Mouse (Mus musculus) Patski (cell line): Measurements from ENCODE around the gene Yipf7. TPM values are rescaled to one million over a fixed set of nuclear protein-coding genes. Genes with fewer than 3 reads are reported as not detected.

ENCODE experiments used
- ATAC-seq: fragments of 100-300 bp; one replicate; pipeline ENCODE4 v1.8.0; 2021
- CTCF ChIA-PET: fragments of 350-600 bp; sonication (Branson Sonifier 250); formaldehyde crosslinking; loops from one replicate; lab custom pipeline; 2022; ENCODE audit warnings: inconsistent platforms; lab: Charles Lee
- POLR2A ChIA-PET: fragments of 350-600 bp; sonication (Branson Sonifier 250); formaldehyde crosslinking; loops from one replicate; lab custom pipeline; 2022; ENCODE audit warnings: antibody characterized with exemption, inconsistent platforms; lab: Charles Lee
- DNase-seq: peaks from one replicate; pipeline ENCODE4 v3.0.0-alpha.2; 2011; ENCODE audit warnings: low read depth, low spot score
- H3K27me3 ChIP-seq: fragments of 371-371 bp; one replicate; pipeline ENCODE4 v1.5.1; 2021
- CTCF ChIP-seq: fragments of 100-300 bp; IDR thresholded peaks from one replicate; pipeline ENCODE4 v1.5.1; 2021
- in situ Hi-C: fragments of 300-500 bp; cut with MboI; formaldehyde crosslinking; loops from 3 replicates; pipeline ENCODE4 v1.11.1; 2018; ENCODE audit warnings: low pct_unique_long_range_greater_than_20kb, mixed read lengths
- polyA plus RNA-seq: library from polyadenylated mRNA; unstranded; gene quantifications from one replicate; pipeline ENCODE4 v1.2.3, GENCODE M21; 2021

Yipf7 gene
- polyA plus RNA-seq, 1 experiment from 2014 or later: not detected

GRCm38 (mm10) chr5:69511631-69512030 is 30.8 kb downstream of the Yipf7 start:
- in situ Hi-C loops: loop anchor here (25.0 kb wide), 3 partner anchors 1249 to 1974 kb away; no protein-coding TSS in a partner anchor
- DNase-seq (no peak), ATAC-seq (no peak)
- H3K27me3 ChIP-seq: peaks cover 24% of the 10 kb centered on the region
- no peak for TF ChIP-seq CTCF
- ChIA-PET CTCF (interaction anchor here (3.2 kb wide), 1 partner anchor 9 kb away, joined by 18 read pairs; no protein-coding TSS in a partner anchor), POLR2A (no interaction called here)

GRCm38 (mm10) chr5:69507045-69507444 is 35.4 kb downstream of the Yipf7 start:
- in situ Hi-C loops: loop anchor here (25.0 kb wide), 3 partner anchors 1245 to 1970 kb away; no protein-coding TSS in a partner anchor
- no peak for ATAC-seq
- CTCF ChIA-PET: interaction anchor here (1.1 kb wide), 1 partner anchor 19 kb away, joined by 4 read pairs; no protein-coding TSS in a partner anchor

DNA sequence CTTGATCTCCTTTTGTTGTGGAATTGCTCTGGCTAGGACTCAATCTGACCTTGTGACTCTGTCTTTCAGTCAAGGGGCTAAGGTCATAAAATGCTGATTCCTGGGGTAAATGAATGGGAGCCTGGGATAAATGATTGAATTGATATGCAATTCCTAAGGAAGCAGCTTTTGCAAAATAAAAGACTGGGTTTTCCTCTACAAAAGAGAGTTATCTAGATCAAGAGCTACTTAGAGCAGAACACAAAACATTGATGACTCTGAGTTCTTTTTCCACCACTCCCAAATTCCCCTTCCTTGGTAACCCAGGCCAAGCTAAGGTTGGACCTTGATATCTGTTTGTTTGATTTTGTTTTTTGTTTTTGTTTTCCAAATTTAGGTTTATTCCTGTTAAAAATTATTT is 53.4 kb downstream of the Yipf7 start:
- no peak for ATAC-seq
- ChIA-PET CTCF (no interaction called here), POLR2A (no interaction called here)
- no peaks in the 10 kb centered on the region for H3K27me3 ChIP-seq
- no peak for TF ChIP-seq CTCF
- in situ Hi-C loops: no loop called here
- no peak for DNase-seq

More at GRCm38 (mm10) chr5:69507045-69507444, 35.4 kb downstream of the Yipf7 start:
- DNase-seq: no peak
- TF ChIP-seq CTCF: no peak
- POLR2A ChIA-PET: no interaction called here
- H3K27me3 ChIP-seq: peaks cover 6% of the 10 kb centered on the region

DNA sequence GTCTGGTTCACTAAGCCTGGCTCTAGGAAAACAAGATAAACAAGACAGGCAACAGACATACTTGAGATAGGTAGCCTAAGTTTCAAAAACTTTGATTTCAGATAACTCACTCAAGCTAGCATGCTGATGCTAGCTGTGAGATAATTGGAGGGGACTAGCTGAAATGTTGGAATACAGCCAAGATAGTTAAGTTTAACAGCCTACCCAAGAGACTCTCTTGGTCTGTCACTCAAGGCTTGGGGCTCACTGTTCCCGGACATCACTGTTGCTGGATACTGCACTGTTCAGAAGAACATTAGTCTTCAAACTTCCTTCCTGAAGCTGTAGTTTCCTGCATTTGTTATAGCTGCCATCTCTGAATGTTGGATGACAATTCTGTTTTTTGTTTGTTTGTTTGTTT is 74.9 kb downstream of the Yipf7 start:
- ChIA-PET CTCF (interaction anchor here (1.2 kb wide), 1 partner anchor 21 kb away, joined by 3 read pairs; no protein-coding TSS in a partner anchor), POLR2A (no interaction called here)
- H3K27me3 ChIP-seq: peaks cover 32% of the 10 kb centered on the region
- in situ Hi-C loops: loop anchor here (5.0 kb wide), 1 partner anchor 50 kb away; no protein-coding TSS in a partner anchor
- ATAC-seq: no peak
- DNase-seq: no peak
- TF ChIP-seq CTCF: no peak

Other genes with a start within 250 kb of the Yipf7 start
- gene Kctd8, start 201.0 kb downstream of the Yipf7 start, polyA plus RNA-seq: not detected
- gene Guf1, start 14.3 kb upstream of the Yipf7 start, polyA plus RNA-seq: 27.5 TPM
- 33.8 TPM for gene Gnpda2, start 49.7 kb upstream of the Yipf7 start, polyA plus RNA-seq